Mouse (Mus musculus) kidney, postnatal 0 days (tissue): ENCODE measurements around the gene Rassf5. TPM values are rescaled to one million over a fixed set of nuclear protein-coding genes. Genes with fewer than 3 reads are reported as not detected.
A peak's percentile ranks its signal among the peaks of the same experiment; 100 is the strongest.

ENCODE experiments used
- ATAC-seq: fragments of 200-750 bp; cut with Nextera tagmentation; replicated peaks from 2 replicates; pipeline ENCODE4 v1.8.0; 2017; ENCODE audit warnings: low read depth, moderate number of reproducible peaks, moderate TSS enrichment, moderate library complexity; ENCODE audit not compliant: low FRiP score
- DNase-seq: peaks from one replicate; pipeline ENCODE4 v3.0.0-alpha.2; 2016; ENCODE audit warnings: low spot score
- H3K27ac ChIP-seq: fragments of 300-500 bp; sonication (generic); 2 replicates; pipeline ENCODE4 v1.5.1; 2014; ENCODE audit warnings: mild to moderate bottlenecking
- H3K27me3 ChIP-seq: fragments of 300-500 bp; sonication (generic); 2 replicates; pipeline ENCODE4 v1.6.1; 2014; ENCODE audit warnings: low read length, mixed read lengths; ENCODE audit not compliant: insufficient read depth
- H3K36me3 ChIP-seq: fragments of 300-500 bp; sonication (generic); 2 replicates; pipeline ENCODE4 v1.6.1; 2014; ENCODE audit warnings: low read length, mixed read lengths; ENCODE audit not compliant: insufficient read depth
- H3K4me1 ChIP-seq: fragments of 300-500 bp; sonication (generic); replicated peaks from 2 replicates; pipeline ENCODE4 v1.6.1; 2014; ENCODE audit warnings: antibody characterized with exemption, low read length, mixed read lengths; ENCODE audit not compliant: insufficient read depth
- H3K4me2 ChIP-seq: fragments of 300-500 bp; sonication (generic); 2 replicates; pipeline ENCODE4 v1.6.1; 2014; ENCODE audit warnings: mild to moderate bottlenecking, low read length, moderate library complexity, mixed read lengths
- H3K4me3 ChIP-seq: fragments of 300-500 bp; sonication (generic); replicated peaks from 2 replicates; pipeline ENCODE4 v1.5.1; 2014; ENCODE audit warnings: low read depth, low read length
- H3K9ac ChIP-seq: fragments of 300-500 bp; sonication (generic); 2 replicates; pipeline ENCODE4 v1.6.1; 2014; ENCODE audit warnings: low read depth, low read length
- H3K9me3 ChIP-seq: fragments of 300-500 bp; sonication (generic); replicated peaks from 2 replicates; pipeline ENCODE4 v1.6.1; 2016; ENCODE audit warnings: low read length, inconsistent platforms, mixed read lengths
- CTCF ChIP-seq: IDR thresholded peaks from 2 replicates; pipeline ENCODE4 v1.5.1; 2016; ENCODE audit warnings: antibody characterized with exemption, low read depth, mild to moderate bottlenecking, moderate library complexity
- WGBS: fragments of 180-500 bp; shearing (Covaris S2); extraction: QIAGEN DNeasy Blood & Tissue Kit; methylation state at CpG from one replicate; pipeline ENCODE4 v1.1.7; 2014; 5-methylcytosine and 5-hydroxymethylcytosine counted together
- polyA plus RNA-seq: library from polyadenylated mRNA; unstranded; fragments of >200 nt; fragmentation: Nextera tagmentation; extraction: Ambion mirVana; gene quantifications from 2 replicates; pipeline ENCODE4 v1.2.1, GENCODE M21; 2015

The Rassf5 gene
- polyA plus RNA-seq, 1 experiment from 2014 or later, result 3.4 TPM

GRCm38 (mm10) chr1:131187856-131188255, 57.2 kb downstream of the Rassf5 start:
- no peak overlapping the region for H3K4me2 ChIP-seq
- H3K9ac ChIP-seq, result no peak overlapping the region
- no peak for TF ChIP-seq CTCF
- no peaks in the 10 kb centered on the region; the same call in 1 of the 2 replicates for H3K4me1 ChIP-seq
- no peak; the same call in 1 of the 2 replicates for ATAC-seq
- no peaks in the 10 kb centered on the region for H3K27me3 ChIP-seq
- 72% methylated on average over 5 of the region's 5 CpGs for WGBS
- DNase-seq, result no peak
- no peaks in the 10 kb centered on the region for H3K36me3 ChIP-seq
- H3K27ac ChIP-seq, result no peak overlapping the region
- H3K4me3 ChIP-seq, result no peak overlapping the region
- H3K9me3 ChIP-seq, result no peaks in the 10 kb centered on the region

DNA sequence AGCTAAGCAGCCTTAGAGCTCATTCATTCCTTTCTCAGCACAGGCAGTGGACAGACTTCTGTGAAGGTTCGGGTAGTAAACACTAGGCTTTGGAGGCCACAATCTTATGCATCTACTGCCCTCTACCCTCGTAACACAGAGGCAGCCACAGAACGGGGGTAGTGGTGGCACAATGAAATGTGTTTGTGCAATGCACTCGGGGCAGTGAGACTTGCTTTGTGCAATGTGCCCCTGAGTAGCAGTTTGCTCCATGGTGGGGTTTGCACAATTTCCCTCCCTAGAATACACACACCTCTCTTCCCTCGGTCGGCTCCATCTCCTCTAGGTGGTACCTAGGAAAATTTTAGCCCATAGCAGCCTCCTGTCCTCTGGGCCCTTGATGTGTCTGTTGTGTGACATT, 58.1 kb downstream of the Rassf5 start:
- TF ChIP-seq CTCF, result no peak
- no peak overlapping the region for H3K27ac ChIP-seq
- no peaks in the 10 kb centered on the region; the same call in 1 of the 2 replicates for H3K4me1 ChIP-seq
- H3K36me3 ChIP-seq, result no peaks in the 10 kb centered on the region
- no peaks in the 10 kb centered on the region for H3K9me3 ChIP-seq
- no peak overlapping the region for H3K4me3 ChIP-seq
- H3K4me2 ChIP-seq, result no peak overlapping the region
- no peak overlapping the region for H3K9ac ChIP-seq
- 75% methylated on average over 6 of the region's 6 CpGs for WGBS
- no peak for DNase-seq
- no peak for ATAC-seq
- H3K27me3 ChIP-seq, result no peaks in the 10 kb centered on the region

DNA sequence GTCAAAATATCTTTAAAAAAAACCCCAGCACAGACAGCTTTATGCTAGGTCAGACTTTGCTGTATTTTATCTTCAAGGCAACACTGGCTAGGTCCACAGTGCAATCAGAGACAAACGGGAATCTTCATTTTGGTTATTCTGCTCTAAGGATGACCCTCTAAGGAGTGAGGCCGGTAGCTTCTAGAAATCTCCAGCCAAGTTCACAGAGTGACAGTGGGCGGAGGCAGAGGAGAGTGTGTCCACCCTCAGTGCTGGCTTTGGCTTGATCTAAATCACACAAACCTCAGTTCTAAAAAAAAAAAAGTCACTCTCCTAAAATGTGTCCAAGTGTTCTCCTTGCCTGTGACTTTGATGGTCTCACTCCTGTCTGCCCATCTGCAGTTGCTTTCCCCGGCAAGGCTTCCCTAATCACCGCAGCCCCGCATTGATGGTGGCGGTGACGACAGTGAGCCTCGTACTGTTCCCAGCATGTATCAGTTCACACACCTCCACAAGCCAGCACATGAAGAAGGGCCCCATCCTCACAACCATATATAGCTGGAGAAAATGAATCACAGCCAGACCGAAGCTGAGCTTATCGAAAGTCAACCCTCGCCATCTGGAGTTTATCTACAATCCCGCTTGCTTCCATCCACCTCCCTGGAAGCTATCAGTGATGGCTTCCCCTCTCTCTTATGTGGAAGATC, 59.1 kb downstream of the Rassf5 start:
- ATAC-seq, result no peak
- no peak overlapping the region for H3K4me2 ChIP-seq
- H3K9me3 ChIP-seq, result no peaks in the 10 kb centered on the region
- H3K36me3 ChIP-seq, result no peaks in the 10 kb centered on the region
- H3K27me3 ChIP-seq, result no peaks in the 10 kb centered on the region
- no peak overlapping the region for H3K9ac ChIP-seq
- H3K4me1 ChIP-seq, result no peaks in the 10 kb centered on the region; the same call in 1 of the 2 replicates
- no peak for TF ChIP-seq CTCF
- DNase-seq, result no peak
- H3K4me3 ChIP-seq, result no peak overlapping the region
- no peak overlapping the region for H3K27ac ChIP-seq
- WGBS, result 82% methylated on average over 13 of the region's 13 CpGs

DNA sequence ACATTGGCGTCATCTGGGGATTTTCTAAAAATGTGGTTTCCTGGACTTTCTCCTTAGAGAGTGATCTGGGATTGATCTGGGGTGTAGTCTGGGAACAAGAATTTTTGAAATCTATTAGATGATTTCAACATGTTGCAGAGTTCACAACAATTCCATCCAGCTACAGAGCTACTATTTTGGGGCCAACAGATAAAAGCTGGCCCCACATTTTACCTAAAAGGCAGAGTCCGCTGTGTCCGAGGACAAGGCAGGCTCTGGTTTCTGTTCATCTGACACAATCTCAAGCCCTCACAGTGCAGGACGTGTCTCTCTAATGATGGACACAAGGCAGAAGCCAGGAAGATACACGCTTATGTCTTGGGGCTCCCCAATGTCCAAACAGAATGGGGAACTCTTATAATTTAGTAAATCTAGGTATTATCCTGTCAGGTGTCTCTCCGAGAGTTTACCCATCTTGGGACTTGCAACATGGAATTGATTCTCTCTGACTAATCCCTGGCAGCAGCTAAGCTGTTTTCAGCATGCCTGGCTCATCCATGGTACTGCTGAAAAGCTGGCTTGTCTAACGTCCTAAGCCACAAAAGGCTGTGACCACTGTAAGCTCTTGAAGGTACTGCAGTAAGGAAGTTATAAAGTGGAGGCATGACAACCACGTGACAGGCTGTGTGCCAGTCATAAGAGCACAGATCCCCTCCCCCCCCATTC, 60.0 kb downstream of the Rassf5 start:
- no peak for TF ChIP-seq CTCF
- Histone ChIP-seq H3K36me3 (no peaks in the 10 kb centered on the region), H3K4me1 (no peaks in the 10 kb centered on the region; the same call in 1 of the 2 replicates), H3K4me3 (no peak overlapping the region), H3K9me3 (no peaks in the 10 kb centered on the region), H3K4me2 (no peak overlapping the region), H3K9ac (no peak overlapping the region), H3K27me3 (no peaks in the 10 kb centered on the region), H3K27ac (no peak overlapping the region; the same call in 1 of the 2 replicates)
- no peak for DNase-seq
- 80% methylated on average over 8 of the region's 8 CpGs for WGBS
- ATAC-seq, result no peak

- Histone ChIP-seq H3K27me3 (no peaks in the 10 kb centered on the region), H3K9ac (no peak overlapping the region), H3K36me3 (peaks cover 4% of the 10 kb centered on the region; the same call in 1 of the 2 replicates), H3K4me1 (no peaks in the 10 kb centered on the region; the same call in 1 of the 2 replicates), H3K27ac (peak overlapping the region; percentile 13; the same call in 1 of the 2 replicates), H3K9me3 (no peaks in the 10 kb centered on the region), H3K4me2 (no peak overlapping the region), H3K4me3 (no peak overlapping the region)
- DNase-seq, result peak; percentile 70
- 66% methylated on average over 9 of the region's 9 CpGs for WGBS
- TF ChIP-seq CTCF, result no peak
- ATAC-seq, result no peak
These were observed 60.7 kb downstream of the Rassf5 start for GRCm38 (mm10) chr1:131184253-131184955.

DNA sequence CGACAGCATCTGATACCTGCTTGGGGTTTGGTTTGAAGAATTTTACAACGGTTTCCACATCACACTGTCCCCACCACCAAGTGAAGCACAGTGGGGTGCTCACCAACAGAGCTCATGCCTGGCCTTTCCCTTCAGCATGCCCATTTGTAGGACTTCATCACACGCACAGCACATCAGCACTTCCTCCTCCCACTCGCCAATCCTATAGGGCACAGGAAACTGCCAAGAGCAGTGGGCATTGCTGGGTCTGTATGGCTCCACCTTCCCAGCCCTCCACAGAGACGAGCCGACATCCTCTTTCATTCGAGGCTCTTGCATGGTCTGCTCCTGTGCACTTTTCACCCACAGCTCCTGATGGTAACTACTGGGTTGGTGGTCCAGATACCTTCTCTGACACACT, 61.9 kb downstream of the Rassf5 start:
- no peak overlapping the region for H3K4me3 ChIP-seq
- no peak overlapping the region for H3K27ac ChIP-seq
- H3K9me3 ChIP-seq, result no peaks in the 10 kb centered on the region
- no peaks in the 10 kb centered on the region; the same call in 1 of the 2 replicates for H3K4me1 ChIP-seq
- TF ChIP-seq CTCF, result no peak
- no peak overlapping the region for H3K4me2 ChIP-seq
- 75% methylated on average over 7 of the region's 7 CpGs for WGBS
- ATAC-seq (no peak), DNase-seq (no peak)
- H3K27me3 ChIP-seq, result no peaks in the 10 kb centered on the region
- no peak overlapping the region for H3K9ac ChIP-seq
- H3K36me3 ChIP-seq, result peaks cover 5% of the 10 kb centered on the region; the same call in 1 of the 2 replicates
